Mouse (Mus musculus) E14TG2a.4 (cell line): ENCODE results near the gene Tcea2.

ENCODE experiments used
- H3K27me3 ChIP-seq: 2 replicates; pipeline ENCODE4 v1.6.1; 2014; ENCODE audit warnings: low read length, control low read depth; ENCODE audit not compliant: insufficient read depth
- H3K36me3 ChIP-seq: 2 replicates; pipeline ENCODE4 v1.6.1; 2014; ENCODE audit warnings: low read length, control low read depth; ENCODE audit not compliant: insufficient read depth
- H3K4me1 ChIP-seq: replicated peaks from 2 replicates; pipeline ENCODE4 v1.6.1; 2014; ENCODE audit warnings: low read depth, low read length, control low read depth
- H3K4me3 ChIP-seq: replicated peaks from 2 replicates; pipeline ENCODE4 v1.5.1; 2014; ENCODE audit warnings: mild to moderate bottlenecking, low read length
- H3K9me3 ChIP-seq: 2 replicates; pipeline ENCODE4 v1.6.1; 2014; ENCODE audit warnings: low read length, control low read depth
- CTCF ChIP-seq: conservative IDR thresholded peaks from 2 replicates; pipeline ENCODE4 v1.5.1; 2014; ENCODE audit warnings: low read length
- NANOG ChIP-seq: IDR thresholded peaks from 2 replicates; pipeline ENCODE4 v1.6.1; 2014; ENCODE audit warnings: borderline replicate concordance, low read length, mixed read lengths
- POU5F1 ChIP-seq: IDR thresholded peaks from 2 replicates; pipeline ENCODE4 v1.6.1; 2014; ENCODE audit warnings: low read length, borderline replicate concordance

Gene Tcea2

GRCm38 (mm10) chr2:181678780-181679179 lies 1.3 kb upstream of the Tcea2 start:
- Histone ChIP-seq H3K4me1 (peaks cover 66% of the 10 kb centered on the region), H3K36me3 (no peaks in the 10 kb centered on the region), H3K4me3 (no peak overlapping the region), H3K9me3 (no peaks in the 10 kb centered on the region), H3K27me3 (peaks cover 45% of the 10 kb centered on the region)
- TF ChIP-seq NANOG: no peak
- peak; percentile 86 for TF ChIP-seq CTCF
- no peak for TF ChIP-seq POU5F1

- Histone ChIP-seq H3K36me3 (peaks cover 17% of the 10 kb centered on the region; the same call in 1 of the 2 replicates), H3K27me3 (peaks cover 34% of the 10 kb centered on the region), H3K4me1 (peaks cover 46% of the 10 kb centered on the region), H3K9me3 (no peaks in the 10 kb centered on the region), H3K4me3 (peak overlapping the region; percentile 84)
- TF ChIP-seq CTCF: no peak
- TF ChIP-seq POU5F1: no peak
- TF ChIP-seq NANOG: no peak
Measured at GRCm38 (mm10) chr2:181680716-181681117, 607 bp downstream of the Tcea2 start.

GRCm38 (mm10) chr2:181681978-181682377 lies 1.9 kb downstream of the Tcea2 start:
- Histone ChIP-seq H3K4me3 (no peak overlapping the region), H3K4me1 (peaks cover 34% of the 10 kb centered on the region), H3K9me3 (no peaks in the 10 kb centered on the region), H3K27me3 (peaks cover 34% of the 10 kb centered on the region), H3K36me3 (peaks cover 29% of the 10 kb centered on the region; the same call in 1 of the 2 replicates)
- TF ChIP-seq NANOG: no peak
- TF ChIP-seq CTCF: no peak
- no peak for TF ChIP-seq POU5F1

- peaks cover 34% of the 10 kb centered on the region for H3K27me3 ChIP-seq
- no peak for TF ChIP-seq NANOG
- TF ChIP-seq CTCF: no peak
- TF ChIP-seq POU5F1: no peak
- H3K36me3 ChIP-seq: peaks cover 43% of the 10 kb centered on the region
- H3K4me1 ChIP-seq: peaks cover 21% of the 10 kb centered on the region
- H3K9me3 ChIP-seq: no peaks in the 10 kb centered on the region
- H3K4me3 ChIP-seq: no peak overlapping the region
Measured at GRCm38 (mm10) chr2:181683381-181683780, 3.3 kb downstream of the Tcea2 start.

- H3K27me3 ChIP-seq: peaks cover 34% of the 10 kb centered on the region
- peaks cover 56% of the 10 kb centered on the region for H3K36me3 ChIP-seq
- H3K9me3 ChIP-seq: no peaks in the 10 kb centered on the region
- no peak overlapping the region for H3K4me3 ChIP-seq
- TF ChIP-seq POU5F1 (no peak), NANOG (no peak)
- H3K4me1 ChIP-seq: peaks cover 19% of the 10 kb centered on the region
Measured at GRCm38 (mm10) chr2:181684713-181685112, 4.6 kb downstream of the Tcea2 start.

- Histone ChIP-seq H3K9me3 (no peaks in the 10 kb centered on the region), H3K4me3 (no peak overlapping the region), H3K4me1 (peaks cover 24% of the 10 kb centered on the region), H3K27me3 (peaks cover 30% of the 10 kb centered on the region), H3K36me3 (peaks cover 66% of the 10 kb centered on the region)
- no peak for TF ChIP-seq POU5F1
- no peak for TF ChIP-seq CTCF
- TF ChIP-seq NANOG: no peak
Measured at GRCm38 (mm10) chr2:181685686-181686085, 5.6 kb downstream of the Tcea2 start.

GRCm38 (mm10) chr2:181687586-181687985 lies 7.5 kb downstream of the Tcea2 start:
- H3K36me3 ChIP-seq: peaks cover 83% of the 10 kb centered on the region
- peaks cover 21% of the 10 kb centered on the region for H3K27me3 ChIP-seq
- H3K4me3 ChIP-seq: no peak overlapping the region
- H3K4me1 ChIP-seq: peaks cover 30% of the 10 kb centered on the region
- TF ChIP-seq NANOG (no peak), POU5F1 (no peak), CTCF (no peak)
- H3K9me3 ChIP-seq: no peaks in the 10 kb centered on the region

- H3K4me3 ChIP-seq: no peak overlapping the region
- peaks cover 76% of the 10 kb centered on the region for H3K36me3 ChIP-seq
- H3K4me1 ChIP-seq: peaks cover 46% of the 10 kb centered on the region
- peaks cover 23% of the 10 kb centered on the region for H3K27me3 ChIP-seq
- no peak for TF ChIP-seq CTCF
- no peak for TF ChIP-seq POU5F1
- no peak for TF ChIP-seq NANOG
- H3K9me3 ChIP-seq: no peaks in the 10 kb centered on the region
Measured at GRCm38 (mm10) chr2:181689466-181690160, 9.5 kb downstream of the Tcea2 start.

- H3K4me3 ChIP-seq: no peak overlapping the region
- peaks cover 62% of the 10 kb centered on the region for H3K36me3 ChIP-seq
- TF ChIP-seq CTCF: no peak
- no peak for TF ChIP-seq POU5F1
- H3K4me1 ChIP-seq: peaks cover 46% of the 10 kb centered on the region
- no peaks in the 10 kb centered on the region for H3K9me3 ChIP-seq
- H3K27me3 ChIP-seq: peaks cover 37% of the 10 kb centered on the region
Measured at GRCm38 (mm10) chr2:181691083-181691482, 11.0 kb downstream of the Tcea2 start.
